10 mouse cellular contexts compared by ENCODE assay signal in the genomic region with DNA sequence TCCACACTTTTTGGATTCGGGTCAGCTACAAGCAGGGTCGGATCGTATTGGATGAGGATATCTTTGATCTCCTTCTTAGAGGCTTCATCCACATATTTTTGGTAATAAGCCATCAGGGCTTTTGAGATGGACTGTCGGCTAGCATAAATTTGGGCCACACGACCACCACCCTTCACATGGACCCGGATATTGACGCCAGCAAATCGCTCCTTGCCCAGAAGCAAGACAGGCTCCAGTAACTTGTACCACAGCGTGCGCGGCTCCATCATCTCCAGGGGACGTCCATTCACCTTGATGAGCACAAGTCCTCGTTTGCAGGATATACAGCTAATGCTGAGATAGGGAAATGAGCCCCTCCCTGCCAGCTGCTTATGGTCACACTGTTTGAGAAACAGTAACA. TPM values are rescaled to one million over a fixed set of nuclear protein-coding genes. Genes with fewer than 3 reads are reported as not detected.
A peak's percentile ranks its signal among the peaks of the same experiment; 100 is the strongest.
DNase-seq lines count a peak whose midpoint lies in the region; ATAC-seq and TF ChIP-seq lines count a peak whose summit lies in the region.
"Had no signal": no experiment of that assay in that cellular context is flagged by ENCODE, and none has a peak within 500 bp of the region (broad histone marks: within the 10 kb centered on the region; RNA-seq: fewer than 3 reads in every experiment).

No protein-coding gene starts in this region.

- WGBS in kidney, embryonic 14.5 days = 93% methylated on average over 13 of the region's 13 CpGs
- 91% methylated on average over 13 of the region's 13 CpGs for WGBS in forebrain, postnatal 0 days

- no peak overlapping the region for H3K9ac ChIP-seq in kidney, embryonic 14.5 days (ENCODE audit: low read depth, low read length)
- H3K9ac ChIP-seq in forebrain, postnatal 0 days = no peak overlapping the region
- H3K9ac ChIP-seq: liver, postnatal 0 days had no signal

- H3K4me3 ChIP-seq in kidney, embryonic 14.5 days (ENCODE audit: low read length) = no peak overlapping the region
- no peak overlapping the region for H3K4me3 ChIP-seq in forebrain, postnatal 0 days (ENCODE audit: low read depth, low read length)
- H3K4me3 ChIP-seq: midbrain, embryonic 10.5 days had no signal

- no peak for TF ChIP-seq CTCF in forebrain, postnatal 0 days (IDR thresholded peaks at IDR 0.05; ENCODE audit: low read depth)

- no peak overlapping the region for H3K27ac ChIP-seq in kidney, embryonic 14.5 days (ENCODE audit: low read depth, low read length)
- H3K27ac ChIP-seq in forebrain, postnatal 0 days (ENCODE audit: low read depth, low read length) = no peak overlapping the region
- H3K27ac ChIP-seq: midbrain, embryonic 10.5 days had no signal

- no peaks in the 10 kb centered on the region for H3K4me1 ChIP-seq in kidney, embryonic 14.5 days (ENCODE audit: control insufficient read depth, insufficient read depth, low read length)
- H3K4me1 ChIP-seq in forebrain, postnatal 0 days (ENCODE audit: insufficient read depth) = no peaks in the 10 kb centered on the region

- ATAC-seq in kidney, embryonic 14.5 days (ENCODE audit: low FRiP score, low TSS enrichment) = no peak
- no peak for ATAC-seq in forebrain, postnatal 0 days

- H3K9me3 ChIP-seq in kidney, embryonic 14.5 days (ENCODE audit: control insufficient read depth, low read length) = no peaks in the 10 kb centered on the region
- H3K9me3 ChIP-seq in forebrain, postnatal 0 days (ENCODE audit: low read length) = no peaks in the 10 kb centered on the region
- H3K9me3 ChIP-seq: midbrain, embryonic 10.5 days had no signal

- H3K27me3 ChIP-seq in kidney, embryonic 14.5 days (ENCODE audit: control insufficient read depth, insufficient read depth, low read length) = no peaks in the 10 kb centered on the region
- no peaks in the 10 kb centered on the region for H3K27me3 ChIP-seq in forebrain, postnatal 0 days (ENCODE audit: insufficient read depth, low read length)

- no peak overlapping the region for H3K4me2 ChIP-seq in kidney, embryonic 14.5 days (replicated peaks; ENCODE audit: low read depth, low read length)
- no peak overlapping the region for H3K4me2 ChIP-seq in forebrain, postnatal 0 days (ENCODE audit: low read depth)

- no peaks in the 10 kb centered on the region for H3K36me3 ChIP-seq in kidney, embryonic 14.5 days (ENCODE audit: control insufficient read depth, insufficient read depth, low read length)
- H3K36me3 ChIP-seq in forebrain, postnatal 0 days (ENCODE audit: insufficient read depth) = no peaks in the 10 kb centered on the region
- H3K36me3 ChIP-seq: midbrain, embryonic 10.5 days had no signal

- peak; percentile 6 to 32 for DNase-seq in adrenal gland, adult (ENCODE audit: inconsistent age in 2 of 2, low spot score in 1 of 2)
- no peak for DNase-seq in adrenal gland, postnatal 25 days
- DNase-seq in kidney, adult 18-20 months = peak; percentile 2
- DNase-seq in ovary, adult 18-20 months (ENCODE audit: low spot score) = peak; percentile 1
- no peak for DNase-seq in ovary, postnatal 14 days (ENCODE audit: low spot score)
- peak; percentile 6 to 12 for DNase-seq in gastrocnemius, postnatal 4 days (ENCODE audit: low spot score in 2 of 2)
- DNase-seq in forebrain, postnatal 0 days = no peak
- DNase-seq: liver, postnatal 0 days had no signal

RNA-seq across cellular contexts. Expression of a gene that starts 41.1 kb away (rescaled TPM):
- 17.7 and 24.9 TPM in 2 replicates for total RNA-seq in adrenal gland, postnatal 25 days (2021)
- 15.5 and 18.0 TPM in 2 replicates for polyA plus RNA-seq in kidney, embryonic 14.5 days (2014; fragmentation: Nextera tagmentation; extraction: Ambion mirVana)
- 10 to 100 TPM; 26.8 to 27.1 TPM for total RNA-seq in gastrocnemius, postnatal 4 days (2021)
- total RNA-seq in forebrain, postnatal 0 days (2014; rRNA removed) = 2.5 and 4.0 TPM in 2 replicates
- polyA plus RNA-seq in forebrain, postnatal 0 days (2015; fragmentation: Nextera tagmentation; extraction: Ambion mirVana) = 2.5 and 2.8 TPM in 2 replicates

Comparison
In these comparisons a context has a peak if more than half of its experiments do, and no peak if none do; other contexts are left out.
1. DNase-seq: peak in adrenal gland, adult (2 of 2), kidney, adult 18-20 months (single experiment), ovary, adult 18-20 months (single experiment) and gastrocnemius, postnatal 4 days (2 of 2); none in adrenal gland, postnatal 25 days (single experiment), ovary, postnatal 14 days (single experiment) and forebrain, postnatal 0 days (single experiment).